Mouse (Mus musculus) limb, embryonic 14.5 days (tissue): ENCODE results near the gene Psmd8. TPM values are rescaled to one million over a fixed set of nuclear protein-coding genes. Genes with fewer than 3 reads are reported as not detected.

Experiments used
- ATAC-seq: fragments of 200-750 bp; cut with Nextera tagmentation; 2 replicates; pipeline ENCODE4 v1.8.0; 2017; ENCODE audit warnings: low read depth, moderate number of reproducible peaks, moderate TSS enrichment; ENCODE audit not compliant: low FRiP score
- DNase-seq: peaks from one replicate; pipeline ENCODE4 v3.0.0-alpha.2; 2015; ENCODE audit warnings: low spot score
- H3K27ac ChIP-seq: fragments of 300-500 bp; sonication (generic); replicated peaks from 2 replicates; pipeline ENCODE4 v1.5.1; 2014; ENCODE audit warnings: low read depth, mild to moderate bottlenecking, low read length, moderate library complexity, mixed read lengths
- H3K27me3 ChIP-seq: fragments of 300-500 bp; sonication (generic); 2 replicates; pipeline ENCODE4 v1.6.1; 2014; ENCODE audit warnings: low read length, mixed read lengths; ENCODE audit not compliant: control insufficient read depth, insufficient read depth
- H3K36me3 ChIP-seq: fragments of 300-500 bp; sonication (generic); 2 replicates; pipeline ENCODE4 v1.6.1; 2014; ENCODE audit warnings: mild to moderate bottlenecking, low read length, moderate library complexity, mixed read lengths; ENCODE audit not compliant: control insufficient read depth, insufficient read depth
- H3K4me1 ChIP-seq: fragments of 300-500 bp; sonication (generic); 2 replicates; pipeline ENCODE4 v1.6.1; 2014; ENCODE audit warnings: antibody characterized with exemption, low read length, mixed read lengths; ENCODE audit not compliant: control insufficient read depth, insufficient read depth
- H3K4me2 ChIP-seq: fragments of 300-500 bp; sonication (generic); replicated peaks from 2 replicates; pipeline ENCODE4 v1.6.1; 2014; ENCODE audit warnings: low read depth, mild to moderate bottlenecking, low read length, moderate library complexity; ENCODE audit not compliant: severe bottlenecking
- H3K4me3 ChIP-seq: fragments of 300-500 bp; sonication (generic); replicated peaks from 2 replicates; pipeline ENCODE4 v1.5.1; 2014; ENCODE audit warnings: low read length
- H3K9ac ChIP-seq: fragments of 300-500 bp; sonication (generic); 2 replicates; pipeline ENCODE4 v1.6.1; 2014; ENCODE audit warnings: mild to moderate bottlenecking, low read depth, low read length, moderate library complexity; ENCODE audit not compliant: severe bottlenecking
- H3K9me3 ChIP-seq: fragments of 300-500 bp; sonication (generic); 2 replicates; pipeline ENCODE4 v1.6.1; 2016; ENCODE audit warnings: low read length; ENCODE audit not compliant: control insufficient read depth
- POLR2A ChIP-seq: fragments of 200-500 bp; IDR thresholded peaks from 2 replicates; pipeline ENCODE4 v1.8.0; 2012; ENCODE audit warnings: inconsistent platforms, mild to moderate bottlenecking, moderate library complexity, borderline replicate concordance; ENCODE audit not compliant: insufficient read depth, insufficient read length; ENCODE audit errors: extremely low read depth
- WGBS: fragments of 180-500 bp; shearing (Covaris S2); extraction: QIAGEN DNeasy Blood & Tissue Kit; methylation state at CpG from one replicate; pipeline ENCODE4 v1.1.7; 2014; 5-methylcytosine and 5-hydroxymethylcytosine counted together
- polyA plus RNA-seq, 2 experiments: library from polyadenylated mRNA; depleted of rRNA in 1 of 2; stranded (reverse) in 1 of 2; unstranded in 1 of 2; fragments of >200 nt; fragmentation: Nextera tagmentation in 1 of 2; extraction: Ambion mirVana in 1 of 2; gene quantifications; 2 replicates each; pipeline versions ENCODE4 v1.2.1 to v1.2.3; 2012 to 2014

Psmd8 gene
- polyA plus RNA-seq, 2 experiments = 216 to 264 TPM

- Histone ChIP-seq H3K9ac (no peak overlapping the region), H3K4me2 (no peak overlapping the region), H3K9me3 (no peaks in the 10 kb centered on the region), H3K4me3 (no peak overlapping the region), H3K4me1 (0 out of 2 replicates have a peak, but pooled peaks cover 7% of the 10 kb centered on the region), H3K27ac (no peak overlapping the region), H3K27me3 (no peaks in the 10 kb centered on the region), H3K36me3 (no peaks in the 10 kb centered on the region)
- DNase-seq (no peak), ATAC-seq (no peak)
- TF ChIP-seq POLR2A = no peak
- WGBS = 47% methylated on average over 16 of the region's 16 CpGs
Observed at GRCm38 (mm10) chr7:29137429-29137828, 43.1 kb downstream of the Psmd8 start.

- Histone ChIP-seq H3K9me3 (no peaks in the 10 kb centered on the region), H3K4me2 (peak within 1 kb of the TSS; percentile 52), H3K4me1 (0 out of 2 replicates have a peak, but pooled peaks cover 7% of the 10 kb centered on the region), H3K4me3 (peak within 1 kb of the TSS; percentile 28), H3K27ac (no peak within 1 kb of the TSS), H3K9ac (peak within 1 kb of the TSS; percentile 38; the same call in 1 of the 2 replicates), H3K27me3 (no peaks in the 10 kb centered on the region), H3K36me3 (no peaks in the 10 kb centered on the region)
- WGBS = 1% methylated on average over 14 of the region's 20 CpGs
- ATAC-seq (peak; percentile 70; the same call in 1 of the 2 replicates), DNase-seq (no peak)
- no peak for TF ChIP-seq POLR2A
Observed at GRCm38 (mm10) chr7:29134693-29135386, 45.7 kb downstream of the Psmd8 start, which contains the start of gene Rasgrp4. Gene Rasgrp4, plus strand, starts transcription at chr7:29134851.

DNA sequence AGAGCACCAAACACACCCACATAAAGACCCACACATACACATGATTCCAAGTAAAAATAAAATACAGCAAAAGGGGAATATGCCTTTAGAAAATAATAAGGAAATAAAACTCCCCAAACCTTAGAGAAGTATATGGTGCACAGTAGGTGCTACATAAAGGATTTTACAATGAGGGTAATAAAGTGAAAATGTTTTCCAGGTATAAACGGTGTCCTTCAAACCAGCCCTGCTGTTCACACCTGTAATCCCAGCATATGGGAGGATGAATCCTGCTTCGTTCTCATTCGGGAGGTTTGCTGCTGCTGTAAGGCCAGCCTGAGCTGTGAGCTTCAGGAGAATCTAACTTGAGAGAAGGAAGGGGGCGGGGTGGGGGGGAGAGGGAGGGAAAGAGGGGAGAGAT lies 46.3 kb downstream of the Psmd8 start:
- peak overlapping the region; percentile 52 for H3K4me2 ChIP-seq
- TF ChIP-seq POLR2A = no peak
- H3K36me3 ChIP-seq = no peaks in the 10 kb centered on the region
- H3K9ac ChIP-seq = peak overlapping the region; percentile 38; the same call in 1 of the 2 replicates
- H3K27me3 ChIP-seq = no peaks in the 10 kb centered on the region
- WGBS = 4% methylated on average over 4 of the region's 4 CpGs
- ATAC-seq = no peak
- H3K4me3 ChIP-seq = peak overlapping the region; percentile 28
- H3K9me3 ChIP-seq = no peaks in the 10 kb centered on the region
- H3K4me1 ChIP-seq = 0 out of 2 replicates have a peak, but pooled peaks cover 7% of the 10 kb centered on the region
- DNase-seq = no peak
- H3K27ac ChIP-seq = no peak overlapping the region

DNA sequence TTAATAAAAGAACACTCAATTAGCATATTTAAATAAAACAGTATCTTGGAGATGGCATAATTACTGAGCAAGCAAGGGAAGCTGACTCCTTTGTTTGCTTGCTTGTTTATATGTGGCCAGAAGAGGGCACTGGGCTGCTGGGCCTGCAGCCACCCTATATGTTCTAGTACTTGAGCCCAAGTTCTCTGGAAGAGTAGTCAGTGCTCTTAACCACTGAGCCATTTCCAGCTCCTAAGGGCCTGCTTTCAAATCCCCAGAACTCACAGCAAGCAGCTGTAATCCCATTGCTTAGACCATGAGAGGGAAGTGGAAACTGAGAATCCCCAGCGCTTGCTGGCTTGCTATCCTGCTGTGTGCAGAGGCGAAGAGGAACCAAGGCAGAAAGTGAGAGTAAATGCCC lies 51.8 kb downstream of the Psmd8 start:
- H3K4me2 ChIP-seq = no peak overlapping the region
- no peak overlapping the region for H3K27ac ChIP-seq
- no peak for ATAC-seq
- no peaks in the 10 kb centered on the region for H3K9me3 ChIP-seq
- H3K27me3 ChIP-seq = no peaks in the 10 kb centered on the region
- WGBS = 57% methylated on average over 2 of the region's 2 CpGs
- no peak for DNase-seq
- no peaks in the 10 kb centered on the region for H3K36me3 ChIP-seq
- no peak overlapping the region for H3K9ac ChIP-seq
- no peak for TF ChIP-seq POLR2A
- H3K4me3 ChIP-seq = no peak overlapping the region
- H3K4me1 ChIP-seq = 0 out of 2 replicates have a peak, but pooled peaks cover 8% of the 10 kb centered on the region

GRCm38 (mm10) chr7:29126173-29126915 lies 54.2 kb downstream of the Psmd8 start:
- TF ChIP-seq POLR2A = no peak
- no peak overlapping the region for H3K9ac ChIP-seq
- peak; percentile 40 for DNase-seq

More at GRCm38 (mm10) chr7:29126173-29126915, 54.2 kb downstream of the Psmd8 start:
- no peak overlapping the region for H3K27ac ChIP-seq
- H3K4me1 ChIP-seq = 0 out of 2 replicates have a peak, but pooled peaks cover 8% of the 10 kb centered on the region
- no peak overlapping the region for H3K4me3 ChIP-seq
- no peaks in the 10 kb centered on the region for H3K36me3 ChIP-seq
- no peak for ATAC-seq
- WGBS = 13% methylated on average over 7 of the region's 7 CpGs
- H3K9me3 ChIP-seq = no peaks in the 10 kb centered on the region
- H3K4me2 ChIP-seq = no peak overlapping the region
- H3K27me3 ChIP-seq = no peaks in the 10 kb centered on the region
